In the genomic region with DNA sequence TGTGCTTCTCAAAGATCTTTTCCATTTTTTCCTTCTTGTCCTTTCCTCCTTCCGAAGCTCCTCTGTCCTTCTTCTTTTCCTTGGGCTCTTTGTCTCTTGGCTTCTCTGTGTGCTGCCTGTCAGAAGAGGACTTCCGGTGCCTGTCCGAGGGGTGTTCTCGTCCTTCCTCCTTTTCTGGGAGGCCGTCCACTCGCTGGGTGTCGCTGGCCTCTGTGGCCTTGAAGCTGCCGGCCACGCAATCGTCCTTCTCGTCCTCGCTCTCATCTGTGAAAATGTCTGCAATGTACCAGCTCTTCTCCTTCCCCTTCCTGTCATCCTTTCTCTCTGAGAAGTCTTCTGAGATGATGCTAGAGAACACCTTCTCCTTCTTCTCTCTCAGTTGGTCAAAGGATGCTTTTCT, we compare ENCODE assay signal across 27 mouse cellular contexts. TPM values are rescaled to one million over a fixed set of nuclear protein-coding genes. Genes with fewer than 3 reads are reported as not detected.
"Had no signal": no experiment of that assay in that cellular context is flagged by ENCODE, and none has a peak within 500 bp of the region (broad histone marks: within the 10 kb centered on the region; RNA-seq: fewer than 3 reads in every experiment).

No protein-coding gene starts in this region.

- H3K4me3 ChIP-seq: gastrocnemius, adult 2 months; heart, embryonic 10.5 days; heart, embryonic 12.5 days; hindbrain, embryonic 13.5 days; hindbrain, embryonic 15.5 days; kidney, embryonic 15.5 days; left cerebral cortex, adult 2 months; limb, embryonic 10.5 days; limb, embryonic 12.5 days; liver, embryonic 13.5 days; liver, embryonic 15.5 days had no signal

- H3K4me1 ChIP-seq: hindbrain, embryonic 13.5 days; hindbrain, embryonic 15.5 days; kidney, embryonic 15.5 days; limb, embryonic 10.5 days; limb, embryonic 12.5 days had no signal

- DNase-seq: gastrocnemius, adult 2 months; gastrocnemius, postnatal 10 days; gastrocnemius, postnatal 25 days; heart, adult 18-20 months; heart, postnatal 14 days; heart, postnatal 36 days; kidney, adult 11 months; kidney, adult 2 months; kidney, adult 9 months; kidney, postnatal 14 days; kidney, postnatal 36 days; layer of hippocampus, adult 9-11 months; liver; liver, embryonic 13.5 days had no signal

- H3K27ac ChIP-seq: gastrocnemius, adult 2 months; heart, embryonic 10.5 days; hindbrain, embryonic 13.5 days; hindbrain, embryonic 15.5 days; hindbrain, postnatal 0 days; kidney, embryonic 15.5 days; kidney, postnatal 0 days; left cerebral cortex, adult 2 months; limb, embryonic 10.5 days; limb, embryonic 12.5 days; liver, embryonic 13.5 days; liver, embryonic 15.5 days had no signal

- H3K27me3 ChIP-seq: heart, embryonic 12.5 days; hindbrain, embryonic 13.5 days; hindbrain, embryonic 15.5 days; kidney, embryonic 15.5 days; limb, embryonic 12.5 days; liver, embryonic 13.5 days; liver, embryonic 15.5 days had no signal

- H3K9me3 ChIP-seq: heart, embryonic 10.5 days; heart, embryonic 12.5 days; hindbrain, embryonic 13.5 days; hindbrain, embryonic 15.5 days; kidney, embryonic 15.5 days; limb, embryonic 10.5 days; limb, embryonic 12.5 days; liver, embryonic 13.5 days; liver, embryonic 15.5 days had no signal

RNA-seq across cellular contexts. Expression of a gene that starts 45.7 kb away (rescaled TPM):
- total RNA-seq: granulocyte monocyte progenitor cell, adult 5-6 weeks; heart, adult 18-20 months; heart, postnatal 14 days; heart, postnatal 36 days; hematopoietic stem cell, adult 5-6 weeks had no signal
